Mouse (Mus musculus) adrenal gland, adult 8-10 months (tissue): Measurements from ENCODE around the gene Asb16. TPM values are rescaled to one million over a fixed set of nuclear protein-coding genes. Genes with fewer than 3 reads are reported as not detected.

Source experiments
- DNase-seq: peaks from one replicate; pipeline ENCODE4 v3.0.0; 2022
- total RNA-seq, 4 experiments: library from RNA; stranded (reverse); gene quantifications; 2 replicates each; pipeline ENCODE4 v1.2.4; 2022

Gene Asb16
- 1 to 10 TPM in 2 of 4 experiments, under 1 TPM in 2; 0.20 to 1.2 (median 0.78) TPM for total RNA-seq

- DNase-seq = no peak
Observed at GRCm38 (mm10) chr11:102268520-102269244, at the start of gene Asb16. Gene Asb16 (plus strand): TSS chr11:102268743.

GRCm38 (mm10) chr11:102218783-102219182 is 49.8 kb upstream of the Asb16 start:
- peak; percentile 95 for DNase-seq

GRCm38 (mm10) chr11:102219247-102219993 is 49.1 kb upstream of the Asb16 start:
- no peak for DNase-seq

GRCm38 (mm10) chr11:102219994-102220346 is 48.6 kb upstream of the Asb16 start:
- DNase-seq = peak; percentile 58

GRCm38 (mm10) chr11:102220451-102220850 is 48.1 kb upstream of the Asb16 start:
- DNase-seq = no peak

- DNase-seq = no peak
Observed at GRCm38 (mm10) chr11:102221243-102221953, 47.1 kb upstream of the Asb16 start.

- DNase-seq = no peak
Observed at GRCm38 (mm10) chr11:102221954-102222351, 46.6 kb upstream of the Asb16 start.

- no peak for DNase-seq
Observed at GRCm38 (mm10) chr11:102223166-102223565, 45.4 kb upstream of the Asb16 start.

GRCm38 (mm10) chr11:102224686-102225085 is 43.9 kb upstream of the Asb16 start:
- DNase-seq = peak; percentile 67

GRCm38 (mm10) chr11:102225221-102225620 is 43.3 kb upstream of the Asb16 start:
- DNase-seq = no peak

- no peak for DNase-seq
Observed at GRCm38 (mm10) chr11:102226067-102226978, 42.2 kb upstream of the Asb16 start.

- DNase-seq = no peak
Observed at GRCm38 (mm10) chr11:102227270-102228190, 41.0 kb upstream of the Asb16 start.

- DNase-seq = no peak
Observed at GRCm38 (mm10) chr11:102228191-102228545, 40.4 kb upstream of the Asb16 start.

GRCm38 (mm10) chr11:102228646-102229268 is 39.8 kb upstream of the Asb16 start:
- no peak for DNase-seq

- DNase-seq = no peak
Observed at GRCm38 (mm10) chr11:102229331-102229953, 39.1 kb upstream of the Asb16 start.

- DNase-seq = peak; percentile 98
Observed at GRCm38 (mm10) chr11:102230006-102230741, 38.4 kb upstream of the Asb16 start, which contains the start of gene Hdac5. Gene Hdac5 (minus strand): TSS chr11:102230166.

GRCm38 (mm10) chr11:102236022-102236421 is 32.5 kb upstream of the Asb16 start:
- no peak for DNase-seq

- DNase-seq = no peak
Observed at GRCm38 (mm10) chr11:102240636-102241035, 27.9 kb upstream of the Asb16 start.

GRCm38 (mm10) chr11:102241246-102241645 is 27.3 kb upstream of the Asb16 start:
- no peak for DNase-seq
